Mouse (Mus musculus): ENCODE data around the gene Ano3.

Ano3 gene

GRCm38 (mm10) chr2:110814964-110815363 is 135.8 kb downstream of the Ano3 start:
- DNase-seq (ENCODE audit: low read depth, low spot score): no peak

GRCm38 (mm10) chr2:110806302-110807093 is 144.2 kb downstream of the Ano3 start:
- no peak for DNase-seq (ENCODE audit: low read depth, low spot score)

- no peak for DNase-seq (ENCODE audit: low read depth, low spot score)
Measured at GRCm38 (mm10) chr2:110795928-110796327, 154.8 kb downstream of the Ano3 start.

- DNase-seq (ENCODE audit: low read depth, low spot score): no peak
Measured at GRCm38 (mm10) chr2:110795433-110795832, 155.3 kb downstream of the Ano3 start.

GRCm38 (mm10) chr2:110787396-110787795 is 163.3 kb downstream of the Ano3 start:
- DNase-seq (ENCODE audit: low read depth, low spot score): no peak

GRCm38 (mm10) chr2:110759434-110759833 is 191.3 kb downstream of the Ano3 start:
- no peak for DNase-seq (ENCODE audit: low read depth, low spot score)

GRCm38 (mm10) chr2:110757556-110757955 is 193.2 kb downstream of the Ano3 start:
- DNase-seq (ENCODE audit: low read depth, low spot score): no peak

- DNase-seq (ENCODE audit: low read depth, low spot score): no peak
Measured at GRCm38 (mm10) chr2:110740493-110740892, 210.2 kb downstream of the Ano3 start.

- no peak for DNase-seq (ENCODE audit: low read depth, low spot score)
Measured at GRCm38 (mm10) chr2:110739781-110740180, 210.9 kb downstream of the Ano3 start.

- DNase-seq (ENCODE audit: low read depth, low spot score): no peak
Measured at GRCm38 (mm10) chr2:110737981-110738380, 212.7 kb downstream of the Ano3 start.

- no peak for DNase-seq (ENCODE audit: low read depth, low spot score)
Measured at GRCm38 (mm10) chr2:110737236-110737635, 213.5 kb downstream of the Ano3 start.

GRCm38 (mm10) chr2:110726106-110726505 is 224.6 kb downstream of the Ano3 start:
- DNase-seq (ENCODE audit: low read depth, low spot score): no peak

- no peak for DNase-seq (ENCODE audit: low read depth, low spot score)
Measured at GRCm38 (mm10) chr2:110722208-110722607, 228.5 kb downstream of the Ano3 start.

GRCm38 (mm10) chr2:110721290-110721753 is 229.4 kb downstream of the Ano3 start, which contains the start of gene Muc15:
Gene Muc15, plus strand, starts transcription at chr2:110721340.
- DNase-seq (ENCODE audit: low read depth, low spot score): no peak

GRCm38 (mm10) chr2:110719051-110719450 is 231.7 kb downstream of the Ano3 start:
- no peak for DNase-seq (ENCODE audit: low read depth, low spot score)

GRCm38 (mm10) chr2:110710055-110710720 is 240.5 kb downstream of the Ano3 start:
- DNase-seq (ENCODE audit: low read depth, low spot score): no peak

- DNase-seq (ENCODE audit: low read depth, low spot score): no peak
Measured at GRCm38 (mm10) chr2:110709436-110709835, 241.3 kb downstream of the Ano3 start.

- DNase-seq (ENCODE audit: low read depth, low spot score): no peak
Measured at GRCm38 (mm10) chr2:110671071-110671624, 279.6 kb downstream of the Ano3 start.

GRCm38 (mm10) chr2:110663329-110663728 is 287.4 kb downstream of the Ano3 start:
- peak; percentile 43 for DNase-seq (ENCODE audit: low read depth, low spot score)

- DNase-seq (ENCODE audit: low read depth, low spot score): no peak
Measured at GRCm38 (mm10) chr2:110644846-110645245, 305.9 kb downstream of the Ano3 start.

GRCm38 (mm10) chr2:110644358-110644757 is 306.4 kb downstream of the Ano3 start:
- DNase-seq (ENCODE audit: low read depth, low spot score): no peak

Data from brain, embryonic 18.5 days (tissue).